Mouse (Mus musculus) frontal cortex, adult 2 months (tissue): ENCODE results near the gene Smad3. TPM values are rescaled to one million over a fixed set of nuclear protein-coding genes. Genes with fewer than 3 reads are reported as not detected.

Experiments
- DNase-seq, 2 experiments: peaks; one replicate each; pipeline ENCODE4 v3.0.0; 2022; ENCODE audit warnings: low spot score in 1 of 2; ENCODE audit errors: extremely low spot score in 1 of 2
- polyA plus RNA-seq: library from polyadenylated mRNA; depleted of rRNA; stranded (reverse); fragments of >200 nt; gene quantifications from 2 replicates; pipeline ENCODE4 v1.2.3, GENCODE M21; 2012

Smad3 gene
- polyA plus RNA-seq, 1 experiment = 29.5 TPM

DNA sequence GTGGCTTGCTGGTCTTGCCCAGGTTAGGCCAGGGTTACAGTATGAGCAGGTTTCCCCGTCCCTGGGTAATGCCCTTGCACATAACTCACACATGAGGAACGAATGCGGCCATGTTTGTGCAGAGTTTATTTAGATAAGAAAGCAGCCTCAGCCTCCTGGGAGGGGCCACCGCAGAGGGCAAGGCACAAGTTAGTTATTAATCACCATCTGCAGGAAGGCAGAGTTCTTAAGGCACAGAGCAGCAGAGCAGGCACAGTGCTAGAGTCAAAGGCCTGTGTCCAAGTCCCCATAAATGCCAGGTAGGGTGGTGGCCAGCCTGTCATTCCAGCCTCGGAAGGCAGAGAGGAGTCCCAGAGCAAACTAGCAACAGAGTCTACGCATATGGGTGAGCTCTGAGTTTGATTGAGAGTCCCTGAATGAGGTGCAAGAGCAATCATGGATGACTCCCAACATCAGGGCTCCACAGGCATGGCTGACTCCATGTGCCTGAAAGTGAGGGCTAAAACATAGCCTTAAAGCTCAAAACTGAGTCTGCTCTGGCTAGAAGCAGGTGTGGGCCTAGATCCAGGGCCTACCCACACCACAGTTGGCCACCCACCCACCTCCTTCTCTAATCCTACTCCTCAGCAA lies 17.2 kb upstream of the Smad3 start:
- DNase-seq = no peak

- DNase-seq = no peak
Observed at GRCm38 (mm10) chr9:63772452-63772851, 14.7 kb upstream of the Smad3 start.

DNA sequence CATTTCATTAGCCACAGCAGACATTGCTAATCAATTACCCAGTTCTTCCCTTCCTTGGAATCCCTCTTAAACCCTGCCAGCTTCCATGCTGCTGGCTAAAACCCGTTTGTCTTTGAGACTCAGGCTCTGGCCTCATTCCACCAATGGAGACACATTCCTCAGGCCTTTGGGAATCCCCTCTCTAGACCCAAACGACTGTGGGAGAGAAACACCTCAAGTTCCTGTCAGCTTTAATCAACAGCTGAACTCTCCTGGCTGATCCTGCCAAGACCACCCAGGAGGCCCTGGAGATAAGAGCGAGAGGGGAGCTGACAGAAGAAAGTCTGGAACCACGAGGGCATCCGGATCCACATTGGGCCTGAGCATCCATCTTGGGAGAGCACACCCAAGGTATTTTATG lies 13.9 kb upstream of the Smad3 start:
- no peak for DNase-seq

GRCm38 (mm10) chr9:63761367-63762094 lies 3.7 kb upstream of the Smad3 start:
- DNase-seq = no peak

DNA sequence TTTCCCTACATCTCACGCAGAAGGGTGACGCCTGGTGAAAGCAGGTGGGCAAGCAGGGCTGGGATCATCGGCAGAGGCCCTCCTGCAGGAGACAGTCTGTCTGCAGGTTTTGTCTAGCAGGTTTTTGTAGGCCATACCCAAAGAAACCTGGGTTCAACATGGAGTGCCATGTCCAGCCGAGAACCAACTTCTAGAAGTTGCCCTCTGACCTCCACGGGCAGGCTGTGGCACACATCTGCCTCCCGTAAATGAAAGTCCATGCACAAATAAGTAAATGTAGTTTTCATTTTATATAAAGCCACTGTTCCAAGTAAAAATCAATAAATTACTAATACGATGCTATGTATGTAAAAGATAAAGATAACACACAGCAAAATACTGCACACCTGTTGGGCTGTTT lies 3.0 kb upstream of the Smad3 start:
- no peak for DNase-seq

GRCm38 (mm10) chr9:63759973-63760722 lies 2.4 kb upstream of the Smad3 start:
- DNase-seq = no peak

GRCm38 (mm10) chr9:63758641-63759391 lies 1.0 kb upstream of the Smad3 start:
- DNase-seq = no peak

- DNase-seq = no peak
Observed at GRCm38 (mm10) chr9:63757462-63757772, 377 bp downstream of the Smad3 start.

- peak; percentile 59 to 82 for DNase-seq
Observed at GRCm38 (mm10) chr9:63756581-63757461, 973 bp downstream of the Smad3 start.

- DNase-seq = no peak
Observed at GRCm38 (mm10) chr9:63755671-63756543, 1.9 kb downstream of the Smad3 start.

GRCm38 (mm10) chr9:63754556-63755510 lies 3.0 kb downstream of the Smad3 start:
- DNase-seq = peak in 1 of 2 experiments; percentile 67

GRCm38 (mm10) chr9:63754039-63754438 lies 3.8 kb downstream of the Smad3 start:
- DNase-seq = no peak

- DNase-seq = no peak
Observed at GRCm38 (mm10) chr9:63753359-63753758, 4.4 kb downstream of the Smad3 start.

GRCm38 (mm10) chr9:63752576-63752975 lies 5.2 kb downstream of the Smad3 start:
- DNase-seq = no peak

DNA sequence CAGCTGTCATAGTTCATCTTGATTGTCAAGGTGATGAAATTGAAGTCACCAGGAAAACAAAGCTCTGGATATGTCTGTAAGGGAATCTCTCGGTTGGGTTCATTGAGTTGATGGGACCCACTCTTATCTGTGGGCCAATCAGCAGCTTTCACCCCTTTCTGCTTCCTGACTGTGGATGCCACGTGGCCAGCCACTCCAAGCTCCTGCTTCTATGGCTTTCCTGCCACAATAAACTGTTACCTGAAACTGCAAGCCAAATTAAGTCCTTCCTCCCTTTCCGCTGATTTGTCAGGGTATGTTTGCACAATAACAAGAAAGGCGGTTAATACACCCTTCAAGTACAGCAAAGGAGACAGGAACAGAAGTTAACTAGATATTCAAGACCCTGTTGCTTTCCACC lies 6.5 kb downstream of the Smad3 start:
- DNase-seq = no peak

- DNase-seq = no peak
Observed at GRCm38 (mm10) chr9:63750360-63750974, 7.3 kb downstream of the Smad3 start.

- no peak for DNase-seq
Observed at GRCm38 (mm10) chr9:63749296-63749915, 8.4 kb downstream of the Smad3 start.
